Mouse (Mus musculus) hematopoietic stem cell, adult 5-6 weeks (primary cell): ENCODE data around the gene Apobec1. TPM values are rescaled to one million over a fixed set of nuclear protein-coding genes. Genes with fewer than 3 reads are reported as not detected.
"Not testable (repeated sequence)": the region's sequence is repeated elsewhere in the genome, so short reads cannot be mapped to it uniquely, and the experiment has no call there.

Experiments used
- ATAC-seq, 2 experiments: fragments of 125-278 bp in 1 of 2; replicated peaks in 1 of 2; 2 replicates each; pipeline ENCODE4 v1.8.0; 2016 to 2017; ENCODE audit warnings: inconsistent platforms in 2 of 2, mild to moderate bottlenecking in 2 of 2, moderate number of reproducible peaks in 2 of 2, low read depth in 1 of 2, moderate TSS enrichment in 1 of 2; ENCODE audit not compliant: low FRiP score in 2 of 2, poor library complexity in 2 of 2, severe bottlenecking in 2 of 2, insufficient read depth in 1 of 2, low TSS enrichment in 1 of 2
- total RNA-seq: library from RNA; stranded (forward); fragments of 172-1452, 232-1000 nt; gene quantifications from 2 replicates; pipeline ENCODE4 v1.2.3, GENCODE M21; 2017

Gene Apobec1
- total RNA-seq, 1 experiment from 2014 or later, result 12.1 TPM

GRCm38 (mm10) chr6:122575037-122575436, 27.2 kb downstream of the Apobec1 start:
- ATAC-seq, result not testable (repeated sequence)

- ATAC-seq, result no peak; a peak in 1 of 4 replicates
Measured at GRCm38 (mm10) chr6:122571617-122571959, 30.7 kb downstream of the Apobec1 start.

- peak; percentile 67 to 72; a peak in 3 of 4 replicates for ATAC-seq
Measured at GRCm38 (mm10) chr6:122570695-122571616, 31.3 kb downstream of the Apobec1 start.

- no peak for ATAC-seq
Measured at GRCm38 (mm10) chr6:122569762-122570161, 32.5 kb downstream of the Apobec1 start.

GRCm38 (mm10) chr6:122569113-122569512, 33.1 kb downstream of the Apobec1 start:
- ATAC-seq, result no peak

GRCm38 (mm10) chr6:122565070-122565784, 37.0 kb downstream of the Apobec1 start:
- peak in 1 of 2 experiments; percentile 17; a peak in 1 of 4 replicates for ATAC-seq

- ATAC-seq, result peak; percentile 60 to 69
Measured at GRCm38 (mm10) chr6:122562463-122562862, 39.8 kb downstream of the Apobec1 start.

DNA sequence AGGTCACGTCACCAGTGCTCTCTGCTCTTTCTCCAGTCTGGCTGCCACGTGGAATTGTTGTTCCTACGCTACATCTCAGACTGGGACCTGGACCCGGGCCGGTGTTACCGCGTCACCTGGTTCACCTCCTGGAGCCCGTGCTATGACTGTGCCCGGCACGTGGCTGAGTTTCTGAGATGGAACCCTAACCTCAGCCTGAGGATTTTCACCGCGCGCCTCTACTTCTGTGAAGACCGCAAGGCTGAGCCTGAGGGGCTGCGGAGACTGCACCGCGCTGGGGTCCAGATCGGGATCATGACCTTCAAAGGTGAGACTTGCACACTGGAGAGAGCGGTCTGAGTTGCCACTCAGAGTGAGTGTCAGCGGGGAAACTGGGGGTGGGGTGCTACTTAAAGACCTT, 41.2 kb downstream of the Apobec1 start:
- no peak for ATAC-seq

DNA sequence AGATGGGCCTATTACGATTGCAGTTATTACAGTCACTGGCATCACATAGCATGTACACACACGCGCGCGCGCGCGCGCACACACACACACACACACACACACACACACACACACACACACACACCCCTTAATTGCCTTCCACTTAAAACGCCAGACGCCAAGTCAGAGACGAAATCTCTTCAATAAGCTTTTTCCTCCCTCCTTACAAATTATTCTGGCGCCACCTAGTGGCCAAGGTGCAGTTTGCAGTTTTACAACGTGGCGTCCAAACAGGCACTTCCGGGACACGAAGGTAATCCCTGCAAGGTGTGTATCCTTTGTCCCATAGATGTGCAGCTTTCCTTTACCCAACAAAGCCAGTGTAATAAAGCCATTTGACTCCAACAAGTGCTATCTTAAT, 41.8 kb downstream of the Apobec1 start:
- ATAC-seq, result peak; percentile 51 to 76; a peak in 3 of 4 replicates

DNA sequence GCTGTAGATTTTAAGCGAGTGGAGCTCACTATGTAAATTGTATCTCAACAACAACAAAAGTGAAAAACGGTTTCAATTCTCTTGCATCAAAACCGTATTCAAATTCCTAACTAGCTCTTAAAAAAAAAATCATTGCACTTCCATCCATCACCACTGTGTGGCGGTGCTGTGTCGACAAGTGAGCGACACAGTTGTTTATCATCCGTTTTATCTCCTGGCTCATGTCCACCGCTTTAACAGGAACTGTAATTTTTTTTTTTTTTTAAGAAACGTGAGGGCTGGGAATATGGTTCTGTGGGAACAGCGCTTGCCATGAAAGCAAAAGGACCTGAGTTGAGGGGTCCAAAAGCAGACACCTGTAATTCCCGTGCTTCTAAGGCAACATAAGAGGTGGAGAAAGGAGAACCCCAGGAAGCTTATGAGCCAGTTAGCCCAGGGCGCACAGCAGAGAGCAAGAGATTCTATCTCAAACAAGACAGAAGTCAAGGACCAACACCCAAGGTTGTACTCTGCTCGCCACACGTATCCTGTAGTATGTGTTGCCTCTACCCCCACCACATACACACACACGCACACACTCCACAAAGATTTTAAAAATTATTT, 45.2 kb downstream of the Apobec1 start:
- peak; percentile 68 to 71 for ATAC-seq

GRCm38 (mm10) chr6:122555266-122555665, 47.0 kb downstream of the Apobec1 start:
- no peak for ATAC-seq

- ATAC-seq, result no peak
Measured at GRCm38 (mm10) chr6:122554102-122554501, 48.1 kb downstream of the Apobec1 start.

DNA sequence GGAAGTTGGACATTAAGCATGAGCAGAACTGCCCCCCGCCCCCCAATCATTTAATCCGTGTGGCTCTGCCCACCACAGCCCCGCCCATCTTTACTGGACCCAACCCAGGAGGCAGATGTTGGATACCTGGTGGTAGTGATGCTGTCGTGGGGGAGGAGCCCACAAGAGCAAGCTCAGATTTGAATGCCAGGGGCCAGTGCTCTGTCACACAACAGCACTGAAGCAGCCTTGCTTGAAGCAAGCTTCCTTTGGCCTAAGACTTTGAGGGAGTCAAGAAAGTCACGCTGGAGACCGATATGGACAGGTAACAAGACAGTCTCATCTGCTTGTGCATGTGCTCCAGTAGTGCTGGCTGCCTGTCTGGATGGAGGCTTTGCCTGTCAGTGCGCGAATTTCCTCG, 48.6 kb downstream of the Apobec1 start, which contains the start of gene Aicda:
Gene Aicda, plus strand, starts transcription at position 196 of the 400 bp plus-strand sequence.
- ATAC-seq, result no peak

- ATAC-seq, result no peak
Measured at GRCm38 (mm10) chr6:122545948-122546347, 56.3 kb downstream of the Apobec1 start.

DNA sequence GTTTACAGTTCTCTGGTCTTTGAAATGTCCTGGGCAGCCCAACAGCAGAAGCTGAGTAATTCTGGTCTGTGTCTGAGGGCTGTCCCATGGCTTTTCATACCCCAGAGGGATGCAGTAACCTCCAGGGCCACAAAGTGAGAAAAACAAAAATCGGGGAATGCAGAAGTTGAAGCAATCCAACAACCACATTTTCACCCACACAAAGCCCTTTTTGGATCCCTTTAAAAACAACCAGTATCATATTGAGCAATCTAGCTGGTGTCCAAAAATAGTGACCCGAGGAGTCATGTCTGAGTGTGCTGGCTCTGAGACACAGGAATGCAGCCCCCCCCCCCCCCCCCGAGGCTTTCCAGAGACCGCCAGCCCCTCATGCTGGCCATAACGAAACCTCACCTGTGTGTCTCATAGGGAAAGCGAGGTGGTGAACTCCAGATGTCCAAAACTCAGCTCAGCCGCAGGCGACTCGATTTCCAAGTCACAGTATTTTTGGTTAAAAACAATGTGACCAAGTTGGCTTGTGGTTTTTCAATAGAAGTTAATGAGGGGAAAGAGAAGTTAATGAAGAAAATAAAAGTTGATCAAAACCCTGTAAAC, 56.9 kb downstream of the Apobec1 start:
- no peak for ATAC-seq

DNA sequence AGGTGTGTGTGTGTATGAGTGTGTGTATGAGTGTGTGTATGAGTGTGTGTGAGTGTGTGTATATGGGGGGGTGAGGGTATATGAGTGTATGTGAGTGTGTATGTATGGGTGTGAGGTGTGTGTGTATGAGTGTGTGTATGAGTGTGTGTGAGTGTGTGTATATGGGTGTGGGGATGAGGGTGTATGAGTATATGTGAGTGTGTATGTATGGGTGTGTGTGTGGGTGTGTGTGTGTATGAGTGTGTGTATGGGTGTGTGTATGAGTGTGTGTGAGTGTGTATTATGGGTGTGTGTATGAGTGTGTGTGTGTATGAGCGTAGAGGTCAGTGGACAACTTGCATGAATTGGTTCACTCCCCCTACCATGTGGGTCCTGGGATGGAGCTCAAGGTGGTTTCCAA, 57.6 kb downstream of the Apobec1 start:
- no peak for ATAC-seq

- ATAC-seq, result no peak
Measured at GRCm38 (mm10) chr6:122543574-122543973, 58.7 kb downstream of the Apobec1 start.
